ENCODE assay signal across 25 mouse cellular contexts in the genomic region with DNA sequence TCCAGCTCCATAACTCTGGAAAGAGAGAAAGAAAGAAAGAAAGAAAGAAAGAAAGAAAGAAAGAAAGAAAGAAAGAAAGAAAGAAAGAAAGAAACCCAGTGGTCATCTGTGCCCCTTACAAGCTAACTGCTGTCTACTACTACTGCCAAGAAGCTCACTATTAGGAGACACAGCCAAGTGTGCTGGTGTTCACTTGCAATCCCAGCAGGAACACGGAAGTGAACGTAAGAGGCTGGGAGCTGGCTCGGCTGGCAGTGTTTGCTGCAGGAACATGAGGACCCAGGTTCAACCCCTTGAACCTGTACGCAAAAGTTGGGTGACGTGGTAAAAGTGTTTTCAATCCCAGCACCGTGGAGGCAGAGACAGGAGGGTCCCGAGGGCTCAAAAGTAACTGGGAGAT. TPM values are rescaled to one million over a fixed set of nuclear protein-coding genes. Genes with fewer than 3 reads are reported as not detected.
DNase-seq lines count a peak whose midpoint lies in the region; ATAC-seq and TF ChIP-seq lines count a peak whose summit lies in the region.
"Had no signal": no experiment of that assay in that cellular context is flagged by ENCODE, and none has a peak within 500 bp of the region (broad histone marks: within the 10 kb centered on the region; RNA-seq: fewer than 3 reads in every experiment).

No protein-coding gene starts in this region.

- H3K4me1 ChIP-seq in liver, postnatal 0 days (ENCODE audit: insufficient read depth), result peaks cover 4% of the 10 kb centered on the region; the same call in 1 of the 2 replicates
- H3K4me1 ChIP-seq in forebrain, embryonic 13.5 days, result 0 out of 2 replicates have a peak, but pooled peaks cover 4% of the 10 kb centered on the region
- H3K4me1 ChIP-seq: liver, embryonic 12.5 days; midbrain, embryonic 12.5 days; stomach, embryonic 15.5 days had no signal

- TF ChIP-seq CTCF in gastrocnemius, adult 2 months (IDR thresholded peaks at IDR 0.05), result no peak
- TF ChIP-seq CTCF in liver, postnatal 0 days (IDR thresholded peaks at IDR 0.05; ENCODE audit: low read depth), result no peak

- no peaks in the 10 kb centered on the region for H3K9me3 ChIP-seq in liver, postnatal 0 days (ENCODE audit: low read length)
- no peaks in the 10 kb centered on the region for H3K9me3 ChIP-seq in forebrain, embryonic 13.5 days (replicated peaks)
- H3K9me3 ChIP-seq: embryonic facial prominence, embryonic 13.5 days; forebrain, embryonic 12.5 days; hindbrain, embryonic 13.5 days; liver, embryonic 12.5 days; midbrain, embryonic 12.5 days; stomach, embryonic 15.5 days had no signal

- TF ChIP-seq EP300 in liver, postnatal 0 days (IDR thresholded peaks at IDR 0.05; ENCODE audit: low read depth), result no peak

- intact Hi-C loops in gastrocnemius, adult 2 months (cut with DNase I), result no loop called here

- H3K4me2 ChIP-seq in liver, postnatal 0 days (ENCODE audit: low read depth, low read length), result no peak overlapping the region
- H3K4me2 ChIP-seq in forebrain, embryonic 13.5 days, result no peak overlapping the region
- H3K4me2 ChIP-seq: embryonic facial prominence, embryonic 13.5 days; forebrain, embryonic 12.5 days; hindbrain, embryonic 13.5 days; liver, embryonic 12.5 days; midbrain, embryonic 12.5 days; stomach, embryonic 15.5 days had no signal

- H3K9ac ChIP-seq in liver, postnatal 0 days (replicated peaks), result no peak overlapping the region
- H3K9ac ChIP-seq in forebrain, embryonic 13.5 days, result no peak overlapping the region
- H3K9ac ChIP-seq: embryonic facial prominence, embryonic 13.5 days; forebrain, embryonic 12.5 days; hindbrain, embryonic 13.5 days; liver, embryonic 12.5 days; midbrain, embryonic 12.5 days; stomach, embryonic 15.5 days had no signal

- peak overlapping the region; percentile 63 for H3K27ac ChIP-seq in gastrocnemius, adult 2 months
- peak overlapping the region; percentile 48; the same call in 1 of the 2 replicates for H3K27ac ChIP-seq in liver, postnatal 0 days (ENCODE audit: low read depth)
- H3K27ac ChIP-seq in forebrain, embryonic 13.5 days, result no peak overlapping the region
- H3K27ac ChIP-seq: embryonic facial prominence, embryonic 13.5 days; forebrain, embryonic 12.5 days; heart, adult 2 months; hindbrain, embryonic 13.5 days; liver, embryonic 12.5 days; midbrain, embryonic 12.5 days; stomach, embryonic 15.5 days had no signal

- no peaks in the 10 kb centered on the region for H3K27me3 ChIP-seq in liver, postnatal 0 days (ENCODE audit: insufficient read depth, low read length)
- no peaks in the 10 kb centered on the region for H3K27me3 ChIP-seq in forebrain, embryonic 13.5 days
- H3K27me3 ChIP-seq: embryonic facial prominence, embryonic 13.5 days; forebrain, embryonic 12.5 days; midbrain, embryonic 12.5 days; stomach, embryonic 15.5 days had no signal

- WGBS in liver, postnatal 0 days (ENCODE audit: insufficient replicate concordance), result 73% methylated on average over 7 of the region's 7 CpGs
- WGBS in forebrain, embryonic 13.5 days, result 86% methylated on average over 7 of the region's 7 CpGs

- no peak for ATAC-seq in liver, postnatal 0 days
- ATAC-seq in forebrain, embryonic 13.5 days, result no peak
- ATAC-seq: CD4-positive, CD25-positive, alpha-beta regulatory T cell, adult 4 months had no signal

- no peak overlapping the region for H3K4me3 ChIP-seq in gastrocnemius, adult 2 months
- H3K4me3 ChIP-seq in liver, postnatal 0 days (ENCODE audit: low read depth, low read length), result no peak overlapping the region
- H3K4me3 ChIP-seq in forebrain, embryonic 13.5 days, result no peak overlapping the region
- H3K4me3 ChIP-seq: embryonic facial prominence, embryonic 13.5 days; erythroblast, embryonic 14.5 days; forebrain, embryonic 12.5 days; heart, adult 2 months; hindbrain, embryonic 13.5 days; liver, embryonic 12.5 days; midbrain, embryonic 12.5 days; stomach, embryonic 15.5 days had no signal

- DNase-seq in gastrocnemius, adult 2 months, result no peak
- DNase-seq in gastrocnemius, postnatal 10 days, result no peak
- DNase-seq in liver, postnatal 0 days, result no peak
- DNase-seq in liver (no peak), adipocyte (ENCODE audit: low spot score) (peak; percentile 84)
- DNase-seq in fat pad, adult 2 months (ENCODE audit: extremely low read depth, low read depth, low spot score), result peak; percentile 10
- DNase-seq in urinary bladder, postnatal 4 days (ENCODE audit: low spot score in 2 of 2), result no peak
- DNase-seq: cerebellum, adult 11-12 months; cerebellum, adult 9-11 months; embryo, embryonic 11 days; kidney, adult 11 months; kidney, postnatal 14 days; layer of hippocampus, adult 9-11 months; thymus, postnatal 14 days had no signal

- no peaks in the 10 kb centered on the region for H3K36me3 ChIP-seq in liver, postnatal 0 days (replicated peaks; ENCODE audit: insufficient read depth, low read length)
- H3K36me3 ChIP-seq in forebrain, embryonic 13.5 days (ENCODE audit: poor library complexity, severe bottlenecking), result no peaks in the 10 kb centered on the region
- H3K36me3 ChIP-seq: embryonic facial prominence, embryonic 13.5 days; forebrain, embryonic 12.5 days; hindbrain, embryonic 13.5 days; liver, embryonic 12.5 days; midbrain, embryonic 12.5 days; stomach, embryonic 15.5 days had no signal

RNA-seq across cellular contexts. Expression of a gene that starts 22.7 kb away (rescaled TPM):
- 1 to 10 TPM in 1 of 2 experiments, under 1 TPM in 1; 0.97 to 3.0 TPM for total RNA-seq in gastrocnemius, adult 2 months (2021)
- total RNA-seq in gastrocnemius, postnatal 10 days (2021), result 1 to 10 TPM; 3.0 to 4.0 TPM
- polyA plus RNA-seq in liver, postnatal 0 days (2015; fragmentation: Nextera tagmentation; extraction: Ambion mirVana), result 0.11 and 0.13 TPM in 2 replicates
- polyA plus RNA-seq in forebrain, embryonic 13.5 days (2015; fragmentation: Nextera tagmentation; extraction: Ambion mirVana), result 0.31 and 0.39 TPM in 2 replicates
- total RNA-seq: megakaryocyte, adult 5-6 weeks had no signal
- polyA plus RNA-seq: CD4-positive, CD25-positive, alpha-beta regulatory T cell, adult 4 months; erythroblast, embryonic 14.5 days had no signal

Comparison
In these comparisons a context has a peak if more than half of its experiments do, and no peak if none do; other contexts are left out.
1. DNase-seq: peak in adipocyte (single experiment) and fat pad, adult 2 months (single experiment); none in gastrocnemius, adult 2 months (single experiment), gastrocnemius, postnatal 10 days (single experiment), liver, postnatal 0 days (single experiment), liver (single experiment) and urinary bladder, postnatal 4 days (0 of 2).